Mouse (Mus musculus): Measurements from ENCODE around the gene Cltb.

Gene Cltb

GRCm38 (mm10) chr13:54570736-54571135, 40.4 kb downstream of the Cltb start:
- in situ Hi-C loops (cut with MboI; ENCODE audit: low pct_unique_long_range_greater_than_20kb in 1 of 2, low sequenced_read_pairs in 2 of 2, unreplicated experiment in 1 of 2): no loop called here

- in situ Hi-C loops (cut with MboI; ENCODE audit: low pct_unique_long_range_greater_than_20kb in 1 of 2, low sequenced_read_pairs in 2 of 2, unreplicated experiment in 1 of 2): no loop called here
Observed at GRCm38 (mm10) chr13:54569282-54569681, 41.9 kb downstream of the Cltb start.

GRCm38 (mm10) chr13:54568380-54568779, 42.8 kb downstream of the Cltb start:
- in situ Hi-C loops (cut with MboI; ENCODE audit: low pct_unique_long_range_greater_than_20kb in 1 of 2, low sequenced_read_pairs in 2 of 2, unreplicated experiment in 1 of 2): no loop called here

- in situ Hi-C loops (cut with MboI; ENCODE audit: low pct_unique_long_range_greater_than_20kb in 1 of 2, low sequenced_read_pairs in 2 of 2, unreplicated experiment in 1 of 2): no loop called here
Observed at GRCm38 (mm10) chr13:54565594-54566345, 45.4 kb downstream of the Cltb start.

DNA sequence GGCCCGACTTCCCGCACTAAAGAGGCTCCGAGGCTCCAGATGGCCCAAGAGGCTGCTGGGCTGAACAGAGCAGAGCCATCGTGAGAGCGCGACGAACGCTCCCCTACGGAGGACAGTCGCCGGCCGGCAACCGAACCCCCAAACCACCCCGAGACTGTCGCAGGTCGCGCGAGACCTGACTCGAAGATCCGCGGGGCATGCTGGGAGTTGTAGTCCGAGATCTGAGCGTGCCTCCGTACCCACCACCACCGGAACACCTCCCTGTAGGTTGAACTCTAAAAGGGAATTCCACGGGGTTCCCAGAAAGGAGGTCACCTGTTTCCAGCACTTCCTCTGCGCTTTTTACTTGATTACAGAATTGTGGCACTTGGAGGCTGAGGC, 46.0 kb downstream of the Cltb start, which contains the start of gene 4833439L19Rik:
4833439L19Rik (minus strand) TSS at position 235 of the 381 bp plus-strand sequence.
- in situ Hi-C loops (cut with MboI; ENCODE audit: low pct_unique_long_range_greater_than_20kb in 1 of 2, low sequenced_read_pairs in 2 of 2, unreplicated experiment in 1 of 2): no loop called here

- in situ Hi-C loops (cut with MboI; ENCODE audit: low pct_unique_long_range_greater_than_20kb in 1 of 2, low sequenced_read_pairs in 2 of 2, unreplicated experiment in 1 of 2): no loop called here
Observed at GRCm38 (mm10) chr13:54564232-54565200, 46.6 kb downstream of the Cltb start.

- in situ Hi-C loops (cut with MboI; ENCODE audit: low pct_unique_long_range_greater_than_20kb in 1 of 2, low sequenced_read_pairs in 2 of 2, unreplicated experiment in 1 of 2): no loop called here
Observed at GRCm38 (mm10) chr13:54562562-54562961, 48.6 kb downstream of the Cltb start.

GRCm38 (mm10) chr13:54560608-54561007, 50.5 kb downstream of the Cltb start:
- in situ Hi-C loops (cut with MboI; ENCODE audit: low pct_unique_long_range_greater_than_20kb in 1 of 2, low sequenced_read_pairs in 2 of 2, unreplicated experiment in 1 of 2): no loop called here

DNA sequence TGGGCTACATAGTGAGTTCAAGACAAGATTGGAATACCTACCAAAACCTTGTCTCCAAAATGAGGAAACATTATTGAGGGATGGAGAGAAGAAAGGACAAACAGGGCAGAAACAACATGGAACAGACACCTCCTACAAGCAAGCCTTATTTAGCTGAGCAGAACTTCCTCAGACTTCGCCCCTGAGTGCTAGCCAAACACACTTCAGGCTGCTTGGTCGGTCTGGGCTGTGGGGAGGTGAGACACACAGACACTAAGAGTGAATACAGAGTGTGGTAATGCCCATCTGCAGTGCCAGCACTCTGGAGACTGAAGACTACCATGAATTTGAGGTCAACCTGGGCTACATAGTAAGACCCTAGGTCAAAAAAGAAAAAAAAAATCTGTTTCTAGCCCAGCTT, 51.5 kb downstream of the Cltb start:
- in situ Hi-C loops (cut with MboI; ENCODE audit: low pct_unique_long_range_greater_than_20kb in 1 of 2, low sequenced_read_pairs in 2 of 2, unreplicated experiment in 1 of 2): no loop called here

GRCm38 (mm10) chr13:54557652-54558051, 53.5 kb downstream of the Cltb start:
- in situ Hi-C loops (cut with MboI; ENCODE audit: low pct_unique_long_range_greater_than_20kb in 1 of 2, low sequenced_read_pairs in 2 of 2, unreplicated experiment in 1 of 2): no loop called here

DNA sequence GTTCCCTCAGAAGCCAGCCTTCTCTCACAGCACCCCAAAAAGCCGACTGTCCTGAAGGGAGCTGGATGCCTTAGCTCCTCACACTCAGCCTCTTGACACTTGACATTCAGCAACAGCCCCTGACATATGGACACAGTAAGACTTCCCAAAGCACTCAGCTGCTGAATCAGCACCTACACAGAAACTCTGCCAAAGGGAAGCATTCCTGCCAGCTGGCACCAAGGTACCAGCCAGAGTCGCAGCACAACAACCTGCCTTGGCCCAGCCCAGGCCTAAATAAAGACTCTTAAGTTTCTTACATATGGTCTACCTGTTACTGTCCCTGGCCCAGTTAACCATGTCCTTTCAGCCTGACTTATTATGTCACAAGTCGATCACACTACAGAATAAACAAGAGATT, 54.3 kb downstream of the Cltb start:
- in situ Hi-C loops (cut with MboI; ENCODE audit: low pct_unique_long_range_greater_than_20kb in 1 of 2, low sequenced_read_pairs in 2 of 2, unreplicated experiment in 1 of 2): no loop called here

DNA sequence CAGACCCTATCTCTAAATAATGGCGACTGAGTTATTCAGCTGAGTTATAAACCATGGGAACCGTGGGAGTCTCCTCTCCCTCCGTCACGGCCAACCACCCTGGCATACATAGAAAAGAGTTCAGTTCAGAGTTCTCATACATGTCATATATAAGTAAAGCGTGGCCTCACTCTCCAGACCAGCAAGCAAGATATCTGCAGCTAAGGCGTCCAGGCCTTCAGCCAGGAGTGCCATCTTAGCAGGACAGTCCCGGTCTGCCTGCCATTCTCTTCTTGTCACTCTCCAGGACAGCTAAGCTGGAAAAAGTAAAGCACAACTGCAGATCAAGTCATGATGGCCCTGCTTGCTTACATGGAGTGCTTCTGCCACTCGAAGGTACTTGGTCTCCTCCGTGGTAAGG, 55.0 kb downstream of the Cltb start:
- in situ Hi-C loops (cut with MboI; ENCODE audit: low pct_unique_long_range_greater_than_20kb in 1 of 2, low sequenced_read_pairs in 2 of 2, unreplicated experiment in 1 of 2): no loop called here

DNA sequence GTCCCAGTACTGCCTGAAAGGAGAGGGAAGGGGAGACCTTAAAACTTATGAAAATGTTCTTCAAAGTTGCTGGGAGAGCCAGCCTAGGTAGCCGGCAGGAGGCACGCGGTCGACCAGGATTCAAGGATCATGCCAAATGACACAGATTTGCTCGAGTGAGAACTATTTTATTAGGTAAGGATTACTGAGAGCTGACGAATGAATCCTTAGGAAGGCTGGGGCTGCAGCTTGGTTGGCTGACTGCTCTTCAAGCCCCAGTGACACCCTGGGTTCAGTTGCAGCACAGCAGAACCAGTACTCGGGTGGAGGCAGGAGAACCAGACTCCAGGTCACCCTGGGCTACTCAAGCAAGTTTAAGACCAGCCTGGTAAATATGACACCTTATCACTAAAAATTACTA, 63.1 kb downstream of the Cltb start:
- in situ Hi-C loops (cut with MboI; ENCODE audit: low pct_unique_long_range_greater_than_20kb in 1 of 2, low sequenced_read_pairs in 2 of 2, unreplicated experiment in 1 of 2): no loop called here
